Mouse (Mus musculus): ENCODE results near the gene Synj2.
A peak's percentile ranks its signal among the peaks of the same experiment; 100 is the strongest.

The Synj2 gene

DNA sequence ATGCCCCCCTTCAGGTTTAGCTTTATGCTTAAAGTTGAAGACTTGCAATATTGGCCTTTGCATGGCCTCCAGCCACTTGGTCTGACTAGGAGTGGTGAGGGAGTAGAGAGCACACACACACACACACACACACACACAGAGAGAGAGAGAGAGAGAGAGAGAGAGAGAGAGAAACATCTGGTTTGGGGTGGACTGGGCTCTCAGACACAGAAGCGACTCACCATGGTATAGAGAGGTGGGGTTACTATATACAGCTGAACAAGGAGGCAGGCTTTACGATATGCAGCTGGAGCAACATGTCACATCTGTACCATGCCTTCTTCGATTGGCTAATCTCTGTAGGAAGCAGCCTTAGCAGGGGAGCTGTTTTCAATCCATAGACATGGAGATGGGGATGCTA lies 5.4 kb upstream of the Synj2 start:
- peak; percentile 72 for DNase-seq (ENCODE audit: low read depth)

GRCm38 (mm10) chr17:5936276-5936675 lies 4.8 kb upstream of the Synj2 start:
- no peak for DNase-seq (ENCODE audit: low read depth)

DNA sequence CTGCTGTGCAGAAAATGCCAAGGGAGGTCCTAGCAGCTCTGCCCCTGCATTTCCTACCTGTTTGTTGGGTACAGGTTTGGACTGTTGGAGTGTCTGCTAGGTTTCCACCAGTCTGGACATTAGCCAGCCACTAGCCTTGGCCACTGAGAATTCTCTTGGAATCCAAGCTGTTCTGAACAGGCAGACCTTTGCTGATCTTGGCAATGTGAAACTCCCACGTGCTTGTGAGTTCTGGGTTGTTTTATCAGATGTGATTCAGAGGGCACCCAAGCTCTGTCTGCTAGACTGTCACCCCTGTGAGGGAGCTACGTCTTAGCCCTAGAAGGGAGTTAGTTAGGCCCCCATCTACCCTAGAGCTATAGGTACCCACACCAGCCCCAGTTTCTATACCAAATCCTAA lies 3.6 kb upstream of the Synj2 start:
- peak; percentile 66 for DNase-seq (ENCODE audit: low read depth)

DNA sequence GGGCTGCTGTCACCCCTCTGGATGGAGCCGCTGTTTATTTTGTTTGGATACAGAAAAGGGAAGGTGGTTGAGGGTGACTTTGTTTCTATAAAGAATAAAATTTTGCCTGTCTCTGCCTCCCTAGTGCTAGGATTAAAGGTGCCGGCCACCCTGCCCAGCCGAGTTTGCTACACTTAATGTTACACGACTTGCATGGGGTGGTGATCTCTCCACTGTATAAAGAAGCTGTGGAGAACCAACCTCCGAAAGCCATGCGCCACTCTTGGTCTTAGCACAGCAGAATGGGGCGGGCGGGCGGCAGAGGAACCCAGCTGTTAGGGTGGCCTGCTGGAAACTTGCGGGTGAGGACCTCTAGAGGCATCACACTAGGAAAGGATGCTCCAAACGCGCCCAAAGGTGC lies 1.2 kb upstream of the Synj2 start:
- no peak for DNase-seq (ENCODE audit: low read depth)

DNA sequence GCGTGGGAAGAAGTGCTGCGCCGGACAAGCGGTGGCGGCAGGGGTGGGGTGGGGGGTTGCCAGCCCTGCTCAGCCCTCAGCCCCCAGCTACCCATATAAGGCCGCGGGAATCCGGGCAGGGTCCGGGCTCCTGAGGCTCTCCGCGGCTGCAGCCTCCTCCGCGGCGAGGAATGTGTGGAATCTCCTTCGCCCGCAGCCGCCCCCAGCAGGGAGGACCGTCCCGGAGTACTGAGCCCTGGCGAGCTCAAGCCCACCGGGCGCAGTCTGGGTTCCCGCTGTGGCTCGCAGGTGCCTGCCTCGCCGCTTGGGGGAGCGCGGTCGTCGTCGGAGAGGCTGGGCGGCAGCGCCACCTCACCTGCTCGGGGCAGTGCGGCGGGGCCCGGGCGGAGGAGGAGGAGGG lies 288 bp upstream of the Synj2 start:
- peak; percentile 91 for DNase-seq (ENCODE audit: low read depth)

DNA sequence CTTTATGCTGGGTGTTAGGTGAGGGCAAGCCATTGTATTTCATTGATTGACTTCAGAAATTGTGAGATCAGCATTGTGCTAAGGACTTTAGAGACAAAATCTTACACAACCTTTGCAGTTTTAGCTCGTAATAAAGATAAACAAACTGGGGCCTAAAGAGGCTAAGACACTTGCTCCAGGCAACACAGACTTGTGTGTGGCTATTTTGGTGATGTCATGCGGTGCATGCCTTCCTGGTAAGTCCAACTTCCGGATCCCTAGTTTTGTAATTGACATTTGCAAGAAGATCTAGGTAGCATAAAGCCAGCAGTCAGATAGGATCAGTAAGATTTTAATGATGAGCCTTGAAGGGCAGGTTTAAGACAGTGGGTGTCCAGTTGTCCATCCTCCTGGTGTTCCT lies 1.1 kb downstream of the Synj2 start:
- DNase-seq (ENCODE audit: low read depth) = peak; percentile 48

DNA sequence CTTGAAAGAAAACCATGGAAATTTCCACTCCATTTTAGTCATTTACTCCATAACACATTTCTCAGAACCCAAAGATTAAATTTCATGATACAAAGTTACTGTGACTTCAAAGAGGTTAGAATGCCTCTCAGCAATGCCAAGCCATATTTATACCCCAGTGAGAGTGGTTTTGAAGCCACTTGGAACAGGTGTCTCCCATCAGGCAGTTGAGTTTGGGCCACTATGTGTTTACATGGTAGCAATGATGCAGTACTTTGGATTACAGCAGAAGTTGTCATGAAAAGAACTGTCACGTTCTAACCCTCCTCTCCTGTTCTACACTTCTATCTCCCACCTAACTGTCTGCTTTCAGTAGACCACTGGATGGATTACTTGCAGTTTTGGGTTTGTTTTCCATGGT lies 2.0 kb downstream of the Synj2 start:
- DNase-seq (ENCODE audit: low read depth) = no peak

DNA sequence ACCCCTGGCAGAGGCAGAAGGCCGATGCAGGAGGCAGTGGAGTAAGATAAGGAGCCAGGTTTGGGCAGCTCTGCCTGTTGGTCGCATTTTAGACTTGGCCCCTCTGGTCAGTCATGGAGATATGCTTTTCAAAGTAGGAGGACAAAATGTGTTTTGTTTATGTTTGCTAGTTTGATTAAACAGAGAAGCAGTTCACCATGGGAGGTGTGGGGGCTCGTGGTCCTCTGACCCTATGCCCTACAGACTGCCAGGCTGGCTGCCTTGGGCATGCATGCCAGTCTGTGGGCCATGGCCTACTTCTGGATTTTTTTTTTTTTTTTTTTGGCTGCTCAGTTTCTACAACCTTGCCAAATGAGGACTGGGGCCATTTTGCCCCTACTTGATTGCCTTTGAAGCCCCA lies 6.0 kb downstream of the Synj2 start:
- no peak for DNase-seq (ENCODE audit: low read depth)

DNA sequence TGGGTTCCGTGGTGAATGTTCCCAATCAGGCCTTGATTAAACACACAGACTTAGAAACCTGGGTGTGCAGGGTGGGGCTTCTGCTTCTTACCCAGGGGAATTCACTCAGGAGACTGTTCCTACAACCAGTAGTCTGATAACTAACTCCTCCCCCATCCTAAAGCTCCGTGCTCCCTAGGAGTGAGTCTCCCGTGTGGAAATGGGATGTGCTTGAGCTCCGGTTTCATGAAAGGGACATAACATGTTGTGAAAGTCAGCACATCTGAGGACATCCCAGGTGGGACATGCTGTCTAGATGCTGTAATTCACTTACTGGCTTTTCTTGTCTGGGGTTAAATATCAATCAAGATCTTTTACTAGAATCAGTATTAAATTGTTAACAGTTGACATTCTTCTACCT lies 11.4 kb downstream of the Synj2 start:
- DNase-seq (ENCODE audit: low read depth) = no peak

GRCm38 (mm10) chr17:5956350-5957000 lies 15.4 kb downstream of the Synj2 start:
- DNase-seq (ENCODE audit: low read depth) = no peak

DNA sequence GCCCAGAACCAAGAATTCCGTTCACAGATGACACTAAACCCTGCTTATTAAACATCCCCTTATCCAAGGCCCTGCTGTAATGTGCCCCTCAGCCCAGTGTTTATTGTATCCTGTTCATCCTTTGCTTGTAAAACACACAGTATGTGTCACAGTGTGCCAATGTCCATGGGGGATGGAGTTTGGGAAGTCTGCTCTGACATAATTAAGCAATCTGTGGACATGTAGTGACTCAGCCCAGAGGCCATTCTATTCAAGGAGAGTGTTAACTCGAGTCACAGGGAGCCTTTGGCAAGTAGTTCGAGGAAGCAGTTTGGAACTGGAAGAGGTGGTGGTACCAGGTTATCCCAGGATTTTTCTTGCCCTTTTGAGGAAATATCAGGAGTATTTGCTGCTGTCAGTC lies 16.0 kb downstream of the Synj2 start:
- DNase-seq (ENCODE audit: low read depth) = peak; percentile 72

DNA sequence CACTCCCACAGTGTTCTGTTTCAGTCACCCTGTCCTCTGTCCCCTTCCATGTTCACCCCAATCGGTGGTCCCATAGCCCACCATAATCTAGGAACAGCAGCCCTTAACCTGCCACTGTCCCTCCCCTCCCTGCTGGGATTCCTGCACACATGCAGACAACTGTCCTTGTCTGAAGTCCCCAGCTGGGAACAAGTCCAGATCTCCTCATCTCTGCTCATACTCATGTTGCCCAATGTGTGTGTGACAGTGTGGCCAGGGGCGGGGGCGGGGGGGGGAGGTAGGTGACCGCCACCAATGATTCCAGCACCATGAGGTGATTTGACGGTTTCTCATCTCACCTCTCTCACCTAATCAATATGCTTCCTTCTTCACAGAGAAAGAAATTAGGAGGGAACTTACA lies 17.1 kb downstream of the Synj2 start:
- no peak for DNase-seq (ENCODE audit: low read depth)

- DNase-seq (ENCODE audit: low read depth) = no peak
Measured at GRCm38 (mm10) chr17:5958636-5959035, 17.6 kb downstream of the Synj2 start.

- DNase-seq (ENCODE audit: low read depth) = no peak
Measured at GRCm38 (mm10) chr17:5959096-5959495, 18.0 kb downstream of the Synj2 start.

GRCm38 (mm10) chr17:5959802-5960201 lies 18.7 kb downstream of the Synj2 start:
- DNase-seq (ENCODE audit: low read depth) = peak; percentile 30

GRCm38 (mm10) chr17:5963766-5964165 lies 22.7 kb downstream of the Synj2 start:
- DNase-seq (ENCODE audit: low read depth) = no peak

DNA sequence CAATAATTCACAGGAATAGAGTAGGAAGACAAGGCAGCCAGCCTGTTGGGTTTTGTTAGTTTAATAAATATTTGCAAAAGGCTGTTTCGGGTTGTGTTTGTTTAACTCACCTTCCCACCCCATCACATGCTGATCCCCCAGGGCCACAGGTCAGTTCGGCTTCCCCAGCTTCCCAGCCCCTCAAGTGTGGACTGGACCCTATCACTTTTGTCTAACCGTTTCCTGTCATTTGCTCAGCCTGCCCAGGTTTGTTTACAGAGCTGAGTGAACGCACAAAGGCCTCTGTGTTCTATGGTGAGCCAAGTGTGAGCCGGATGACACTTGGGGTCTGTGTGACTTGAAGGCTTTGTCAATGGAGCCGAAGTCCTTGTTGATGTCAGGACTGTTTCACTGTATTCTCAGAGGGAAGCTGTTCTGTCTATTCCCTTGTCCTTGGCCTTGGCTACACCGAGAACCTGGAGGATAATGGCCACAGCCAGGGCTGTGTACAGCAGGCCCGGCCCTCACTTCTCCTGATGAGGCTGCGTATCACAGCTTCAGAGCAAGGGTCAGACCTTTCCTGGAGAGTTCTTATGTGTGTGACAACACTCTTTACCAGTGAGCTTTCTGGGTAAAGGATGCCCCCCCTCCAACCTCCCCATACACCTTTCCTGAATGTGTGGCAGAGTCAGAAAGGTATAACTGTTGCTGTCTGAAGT lies 24.2 kb downstream of the Synj2 start:
- no peak for DNase-seq (ENCODE audit: low read depth)

GRCm38 (mm10) chr17:5966706-5967105 lies 25.6 kb downstream of the Synj2 start:
- no peak for DNase-seq (ENCODE audit: low read depth)

- DNase-seq (ENCODE audit: low read depth) = no peak
Measured at GRCm38 (mm10) chr17:5968562-5968961, 27.5 kb downstream of the Synj2 start.

DNA sequence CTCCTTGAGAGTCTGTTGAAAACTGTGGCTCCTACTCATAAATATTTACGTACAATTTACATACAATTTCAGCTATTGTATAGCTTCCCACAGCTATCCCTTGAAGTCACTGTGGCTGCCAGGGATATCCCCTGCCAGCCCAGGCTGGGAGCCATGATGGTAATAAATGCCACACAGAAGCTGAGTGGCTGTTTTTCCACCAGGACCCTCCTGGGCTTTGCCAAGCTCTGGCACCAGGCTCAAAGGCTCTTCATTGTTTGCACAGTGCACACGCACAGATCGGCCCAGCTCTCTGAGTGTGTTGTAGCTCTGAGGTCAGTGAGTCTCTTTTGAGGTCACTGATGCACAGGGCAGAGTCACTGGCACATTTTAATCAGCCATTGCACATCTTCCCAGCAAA lies 28.2 kb downstream of the Synj2 start:
- DNase-seq (ENCODE audit: low read depth) = no peak

GRCm38 (mm10) chr17:5970298-5970821 lies 29.3 kb downstream of the Synj2 start:
- DNase-seq (ENCODE audit: low read depth) = peak; percentile 21

GRCm38 (mm10) chr17:5973536-5973935 lies 32.5 kb downstream of the Synj2 start:
- DNase-seq (ENCODE audit: low read depth) = no peak

- DNase-seq (ENCODE audit: low read depth) = peak; percentile 84
Measured at GRCm38 (mm10) chr17:5975099-5975977, 34.3 kb downstream of the Synj2 start.
